ENCODE assay signal across 8 mouse cellular contexts in genomic region chr11:6389483-6389921, GRCm38 (mm10). TPM values are rescaled to one million over a fixed set of nuclear protein-coding genes. Genes with fewer than 3 reads are reported as not detected.
DNase-seq lines count a peak whose midpoint lies in the region; ATAC-seq and TF ChIP-seq lines count a peak whose summit lies in the region.

No protein-coding gene starts in this region.

- TF ChIP-seq POLR2A in bone marrow macrophage, adult 2 months (IDR thresholded peaks at IDR 0.05; ENCODE audit: borderline replicate concordance, low read depth, low read length), result no peak

- peak overlapping the region; percentile 90 for H3K4me2 ChIP-seq in heart, embryonic 14.5 days (ENCODE audit: low read length)
- peak overlapping the region; percentile 73 for H3K4me2 ChIP-seq in neural tube, embryonic 14.5 days (ENCODE audit: low read depth, low read length)

- peak; percentile 24; the same call in 1 of the 2 replicates for ATAC-seq in heart, embryonic 14.5 days (ENCODE audit: insufficient number of reproducible peaks, insufficient read depth, low FRiP score, low read depth)
- ATAC-seq in neural tube, embryonic 14.5 days (ENCODE audit: low read depth), result peak; percentile 42

- DNase-seq in kidney, adult 18-20 months, result peak; percentile 37
- no peak for DNase-seq in kidney, postnatal 14 days
- DNase-seq in liver, result peak; percentile 30
- no peak for DNase-seq in layer of hippocampus, postnatal 10 days (ENCODE audit: low spot score in 2 of 2)
- DNase-seq in left cerebral cortex, adult 8-10 months (ENCODE audit: low spot score in 2 of 2), result no peak

- no peaks in the 10 kb centered on the region for H3K27me3 ChIP-seq in heart, embryonic 14.5 days (ENCODE audit: control insufficient read depth, insufficient read depth, low read length)
- no peaks in the 10 kb centered on the region; the same call in 1 of the 2 replicates for H3K27me3 ChIP-seq in neural tube, embryonic 14.5 days (ENCODE audit: control insufficient read depth, insufficient read depth, low read length)

- H3K4me1 ChIP-seq in bone marrow macrophage, adult 2 months (ENCODE audit: control insufficient read depth, insufficient read depth, low read length), result peaks cover 33% of the 10 kb centered on the region
- peaks cover 3 to 11% of the 10 kb centered on the region in 2 experiments; a peak in 3 of 4 replicates for H3K4me1 ChIP-seq in heart, embryonic 14.5 days (ENCODE audit: control insufficient read depth in 2 of 2, insufficient read depth in 2 of 2, low read length in 2 of 2)
- H3K4me1 ChIP-seq in neural tube, embryonic 14.5 days (ENCODE audit: control insufficient read depth, insufficient read depth, low read length), result peaks cover 16% of the 10 kb centered on the region

- no peaks in the 10 kb centered on the region for H3K9me3 ChIP-seq in heart, embryonic 14.5 days (ENCODE audit: control insufficient read depth, low read length)
- H3K9me3 ChIP-seq in neural tube, embryonic 14.5 days (ENCODE audit: control insufficient read depth, low read length), result no peaks in the 10 kb centered on the region

- peak overlapping the region; percentile 93 for H3K9ac ChIP-seq in heart, embryonic 14.5 days (ENCODE audit: low read length)
- H3K9ac ChIP-seq in neural tube, embryonic 14.5 days (replicated peaks; ENCODE audit: low read depth, low read length), result peak overlapping the region; percentile 97

- peak overlapping the region; percentile 76 for H3K4me3 ChIP-seq in bone marrow macrophage, adult 2 months (ENCODE audit: insufficient read depth, low read length)
- H3K4me3 ChIP-seq in heart, embryonic 14.5 days (ENCODE audit: control insufficient read depth in 1 of 2, insufficient read depth in 1 of 2, low read depth in 1 of 2, low read length in 2 of 2), result peak overlapping the region; percentile 76 to 87
- peak overlapping the region; percentile 87 for H3K4me3 ChIP-seq in neural tube, embryonic 14.5 days (ENCODE audit: low read depth, low read length)

- no peak for TF ChIP-seq CTCF in bone marrow macrophage, adult 2 months (IDR thresholded peaks at IDR 0.05; ENCODE audit: low read depth, low read length)

- WGBS in heart, embryonic 14.5 days, result under 1% methylated on average over 40 of the region's 43 CpGs
- WGBS in neural tube, embryonic 14.5 days, result under 1% methylated on average over 30 of the region's 43 CpGs

- H3K27ac ChIP-seq in bone marrow macrophage, adult 2 months (ENCODE audit: insufficient read depth, low read depth, low read length), result peak overlapping the region; percentile 14
- peak overlapping the region in 1 of 2 experiments; percentile 95; a peak in 2 of 4 replicates for H3K27ac ChIP-seq in heart, embryonic 14.5 days (replicated peaks in 1 of 2; ENCODE audit: control insufficient read depth in 1 of 2, insufficient read depth in 1 of 2, low read depth in 2 of 2, low read length in 2 of 2)
- H3K27ac ChIP-seq in neural tube, embryonic 14.5 days (ENCODE audit: low read depth, low read length), result peak overlapping the region; percentile 77

- H3K36me3 ChIP-seq in heart, embryonic 14.5 days (ENCODE audit: control insufficient read depth, insufficient read depth, low read length), result peaks cover 8% of the 10 kb centered on the region; the same call in 1 of the 2 replicates
- H3K36me3 ChIP-seq in neural tube, embryonic 14.5 days (ENCODE audit: control insufficient read depth, insufficient read depth, low read length), result peaks cover 11% of the 10 kb centered on the region; the same call in 1 of the 2 replicates

RNA-seq across cellular contexts. Expression of gene Zmiz2, which starts 0.6 kb away (rescaled TPM):
- 89.7 and 107 TPM in 2 replicates for polyA plus RNA-seq in bone marrow macrophage, adult 2 months (2012; ENCODE audit: insufficient read depth, insufficient read length, missing spikeins)
- 8.2 and 9.1 TPM in 2 replicates for polyA plus RNA-seq in heart, embryonic 14.5 days (2014; fragmentation: Nextera tagmentation; extraction: Ambion mirVana)
- polyA plus RNA-seq in neural tube, embryonic 14.5 days (2014; fragmentation: Nextera tagmentation; extraction: Ambion mirVana), result 31.4 and 32.8 TPM in 2 replicates
- total RNA-seq in layer of hippocampus, postnatal 10 days (2021), result 100 to 1,000 TPM; 149 to 163 TPM
- 100 to 1,000 TPM; 199 to 214 (median 211) TPM for total RNA-seq in left cerebral cortex, adult 8-10 months (2022)

RNA-seq across cellular contexts. Expression of gene Ppia, which starts 25.7 kb away (rescaled TPM):
- 1,442 and 1,533 TPM in 2 replicates for polyA plus RNA-seq in bone marrow macrophage, adult 2 months (2012; ENCODE audit: insufficient read depth, insufficient read length, missing spikeins)
- polyA plus RNA-seq in heart, embryonic 14.5 days (2014; fragmentation: Nextera tagmentation; extraction: Ambion mirVana), result 4,253 and 4,441 TPM in 2 replicates
- 4,020 and 4,257 TPM in 2 replicates for polyA plus RNA-seq in neural tube, embryonic 14.5 days (2014; fragmentation: Nextera tagmentation; extraction: Ambion mirVana)
- 1,000 to 10,000 TPM; 2,229 to 2,426 TPM for total RNA-seq in layer of hippocampus, postnatal 10 days (2021)
- 1,000 to 10,000 TPM; 1,587 to 1,877 (median 1,701) TPM for total RNA-seq in left cerebral cortex, adult 8-10 months (2022)

RNA-seq across cellular contexts. Expression of gene H2afv, which starts 54.7 kb away (rescaled TPM):
- polyA plus RNA-seq in bone marrow macrophage, adult 2 months (2012; ENCODE audit: insufficient read depth, insufficient read length, missing spikeins), result 146 and 172 TPM in 2 replicates
- polyA plus RNA-seq in heart, embryonic 14.5 days (2014; fragmentation: Nextera tagmentation; extraction: Ambion mirVana), result 377 and 424 TPM in 2 replicates
- polyA plus RNA-seq in neural tube, embryonic 14.5 days (2014; fragmentation: Nextera tagmentation; extraction: Ambion mirVana), result 188 and 234 TPM in 2 replicates
- total RNA-seq in layer of hippocampus, postnatal 10 days (2021), result 10 to 100 TPM; 48.5 to 53.6 TPM
- total RNA-seq in left cerebral cortex, adult 8-10 months (2022), result 10 to 100 TPM; 37.9 to 41.3 (median 39.0) TPM

Comparison
In these comparisons a context has a peak if more than half of its experiments do, and no peak if none do; other contexts are left out.
1. DNase-seq: peak in kidney, adult 18-20 months (single experiment) and liver (single experiment); none in kidney, postnatal 14 days (single experiment), layer of hippocampus, postnatal 10 days (0 of 2) and left cerebral cortex, adult 8-10 months (0 of 2).
2. Peak in every context shown above with its lines, with median percentiles within 50 percentile points of each other: H3K4me3 ChIP-seq.